Mouse (Mus musculus) intestine, embryonic 14.5 days (tissue): ENCODE data around the gene Med6. TPM values are rescaled to one million over a fixed set of nuclear protein-coding genes. Genes with fewer than 3 reads are reported as not detected.
"Not testable (repeated sequence)": the region's sequence is repeated elsewhere in the genome, so short reads cannot be mapped to it uniquely, and the experiment has no call there.

Experiments
- ATAC-seq: fragments of 200-750 bp; cut with Nextera tagmentation; replicated peaks from 2 replicates; pipeline ENCODE4 v1.8.0; 2017; ENCODE audit warnings: low read depth, moderate number of reproducible peaks, moderate TSS enrichment, moderate library complexity; ENCODE audit not compliant: low FRiP score, low TSS enrichment
- DNase-seq: peaks from one replicate; pipeline ENCODE4 v3.0.0-alpha.2; 2018; ENCODE audit warnings: low spot score
- H3K27ac ChIP-seq: fragments of 300-500 bp; sonication (generic); 2 replicates; pipeline ENCODE4 v1.5.1; 2014; ENCODE audit warnings: low read depth, mild to moderate bottlenecking, control low read depth
- H3K27me3 ChIP-seq: fragments of 300-500 bp; sonication (generic); replicated peaks from 2 replicates; pipeline ENCODE4 v1.6.1; 2014; ENCODE audit warnings: low read length, control low read depth; ENCODE audit not compliant: control insufficient read depth, insufficient read depth
- H3K36me3 ChIP-seq: fragments of 300-500 bp; sonication (generic); 2 replicates; pipeline ENCODE4 v1.6.1; 2014; ENCODE audit warnings: low read length, control low read depth; ENCODE audit not compliant: control insufficient read depth, insufficient read depth
- H3K4me1 ChIP-seq: fragments of 300-500 bp; sonication (generic); replicated peaks from 2 replicates; pipeline ENCODE4 v1.6.1; 2014; ENCODE audit warnings: low read length, control low read depth, mixed read lengths; ENCODE audit not compliant: control insufficient read depth, insufficient read depth
- H3K4me2 ChIP-seq: fragments of 300-500 bp; sonication (generic); 2 replicates; pipeline ENCODE4 v1.6.1; 2014; ENCODE audit warnings: low read length
- H3K4me3 ChIP-seq: fragments of 300-500 bp; sonication (generic); 2 replicates; pipeline ENCODE4 v1.5.1; 2014; ENCODE audit warnings: low read depth, low read length, control low read depth, mixed read lengths
- H3K9ac ChIP-seq: fragments of 300-500 bp; sonication (generic); 2 replicates; pipeline ENCODE4 v1.6.1; 2014; ENCODE audit warnings: mild to moderate bottlenecking, low read length
- H3K9me3 ChIP-seq: fragments of 300-500 bp; sonication (generic); 2 replicates; pipeline ENCODE4 v1.6.1; 2016; ENCODE audit warnings: low read length, control low read depth; ENCODE audit not compliant: control insufficient read depth
- WGBS: fragments of 180-500 bp; shearing (Covaris S2); extraction: QIAGEN DNeasy Blood & Tissue Kit; methylation state at CpG from one replicate; pipeline ENCODE4 v1.1.7; 2014; 5-methylcytosine and 5-hydroxymethylcytosine counted together
- polyA plus RNA-seq: library from polyadenylated mRNA; unstranded; fragments of >200 nt; fragmentation: Nextera tagmentation; extraction: Ambion mirVana; gene quantifications from 2 replicates; pipeline ENCODE4 v1.2.1, GENCODE M21; 2014

The Med6 gene
- polyA plus RNA-seq, 1 experiment from 2014 or later, result 70.0 TPM

- not testable (repeated sequence) for H3K9me3 ChIP-seq, H3K4me3 ChIP-seq, H3K27ac ChIP-seq, DNase-seq, H3K4me2 ChIP-seq, H3K9ac ChIP-seq, ATAC-seq, H3K27me3 ChIP-seq, H3K4me1 ChIP-seq, H3K36me3 ChIP-seq
- WGBS, result 76% methylated on average over 8 of the region's 8 CpGs
These were observed 64.2 kb downstream of the Med6 start for GRCm38 (mm10) chr12:81530587-81530986.

Other genes starting within 250 kb of the Med6 start
- 0.34 and 0.56 TPM in 2 replicates for gene Gm4787, start 215.5 kb downstream of the Med6 start, polyA plus RNA-seq
- gene Adam4, start 173.1 kb downstream of the Med6 start, polyA plus RNA-seq, result 0.73 and 0.91 TPM in 2 replicates
- gene Cox16, start 109.9 kb downstream of the Med6 start, polyA plus RNA-seq, result 132 and 147 TPM in 2 replicates
- 27.3 and 30.5 TPM in 2 replicates for gene Gm20498, start 62.1 kb downstream of the Med6 start, polyA plus RNA-seq
- gene Synj2bp, start 62.1 kb downstream of the Med6 start, polyA plus RNA-seq, result 35.5 and 39.7 TPM in 2 replicates
- 0.18 and 0.30 TPM in 2 replicates for gene Adam21, start 26.5 kb downstream of the Med6 start, polyA plus RNA-seq
- 1.3 and 1.4 TPM in 2 replicates for gene Ttc9, start 36.2 kb upstream of the Med6 start, polyA plus RNA-seq
- 1.5 and 2.4 TPM in 2 replicates for gene Map3k9, start 186.2 kb upstream of the Med6 start, polyA plus RNA-seq